Mouse (Mus musculus) embryonic facial prominence, embryonic 13.5 days (tissue): Measurements from ENCODE around the gene Prkch. TPM values are rescaled to one million over a fixed set of nuclear protein-coding genes. Genes with fewer than 3 reads are reported as not detected.

Source experiments
- ATAC-seq: fragments of 200-750 bp; cut with Nextera tagmentation; 2 replicates; pipeline ENCODE4 v1.8.0; 2017; ENCODE audit warnings: low read depth; ENCODE audit not compliant: insufficient number of reproducible peaks, insufficient read depth, low FRiP score, low TSS enrichment
- H3K27ac ChIP-seq: fragments of 300-500 bp; sonication (generic); 2 replicates; pipeline ENCODE4 v1.5.1; 2015; ENCODE audit warnings: moderate library complexity, mild to moderate bottlenecking, inconsistent platforms
- H3K27me3 ChIP-seq: fragments of 300-500 bp; sonication (generic); 2 replicates; pipeline ENCODE4 v1.6.1; 2015; ENCODE audit warnings: mild to moderate bottlenecking, inconsistent platforms
- H3K36me3 ChIP-seq: fragments of 300-500 bp; sonication (generic); 2 replicates; pipeline ENCODE4 v1.6.1; 2015; ENCODE audit warnings: mild to moderate bottlenecking, inconsistent platforms
- H3K4me1 ChIP-seq: fragments of 300-500 bp; sonication (generic); 2 replicates; pipeline ENCODE4 v1.6.1; 2015; ENCODE audit warnings: inconsistent platforms
- H3K4me2 ChIP-seq: fragments of 300-500 bp; sonication (generic); 2 replicates; pipeline ENCODE4 v1.6.1; 2015; ENCODE audit warnings: moderate library complexity, mild to moderate bottlenecking, inconsistent platforms
- H3K4me3 ChIP-seq: fragments of 300-500 bp; sonication (generic); 2 replicates; pipeline ENCODE4 v1.5.1; 2015; ENCODE audit warnings: mild to moderate bottlenecking, inconsistent platforms
- H3K9ac ChIP-seq: fragments of 300-500 bp; sonication (generic); 2 replicates; pipeline ENCODE4 v1.6.1; 2015; ENCODE audit warnings: mild to moderate bottlenecking, inconsistent platforms
- H3K9me3 ChIP-seq: fragments of 300-500 bp; sonication (generic); 2 replicates; pipeline ENCODE4 v1.6.1; 2016; ENCODE audit warnings: inconsistent platforms
- WGBS: fragments of 180-500 bp; shearing (Covaris S2); methylation state at CpG from one replicate; pipeline ENCODE4 v1.1.7; 2015; ENCODE audit warnings: mixed read lengths; 5-methylcytosine and 5-hydroxymethylcytosine counted together
- polyA plus RNA-seq: library from polyadenylated mRNA; unstranded; fragments of >200 nt; fragmentation: Nextera tagmentation; extraction: Ambion mirVana; gene quantifications from 2 replicates; pipeline ENCODE4 v1.2.1, GENCODE M21; 2015

The Prkch gene
- polyA plus RNA-seq, 1 experiment from 2014 or later: 13.3 TPM

GRCm38 (mm10) chr12:73583813-73584609, 585 bp upstream of the Prkch start:
- Histone ChIP-seq H3K27me3 (peaks cover 20% of the 10 kb centered on the region), H3K4me2 (peak overlapping the region; percentile 90), H3K9ac (peak overlapping the region; percentile 86), H3K27ac (peak overlapping the region; percentile 80), H3K4me3 (peak overlapping the region; percentile 79), H3K9me3 (no peaks in the 10 kb centered on the region), H3K4me1 (peaks cover 17% of the 10 kb centered on the region), H3K36me3 (no peaks in the 10 kb centered on the region)
- peak; percentile 17 for ATAC-seq
- 5% methylated on average over 33 of the region's 33 CpGs for WGBS

GRCm38 (mm10) chr12:73585241-73585801, 725 bp downstream of the Prkch start:
- H3K4me2 ChIP-seq: peak overlapping the region; percentile 90
- peaks cover 17% of the 10 kb centered on the region for H3K4me1 ChIP-seq
- H3K27me3 ChIP-seq: peaks cover 20% of the 10 kb centered on the region
- under 1% methylated on average over 33 of the region's 33 CpGs for WGBS
- peak overlapping the region; percentile 86 for H3K9ac ChIP-seq
- peak overlapping the region; percentile 80 for H3K27ac ChIP-seq
- H3K36me3 ChIP-seq: no peaks in the 10 kb centered on the region
- H3K4me3 ChIP-seq: peak overlapping the region; percentile 79
- H3K9me3 ChIP-seq: no peaks in the 10 kb centered on the region
- 0 out of 2 replicates have a peak, but pooled peaks have one; percentile 23 for ATAC-seq

GRCm38 (mm10) chr12:73585850-73586249, 1.3 kb downstream of the Prkch start:
- peak; percentile 8; the same call in 1 of the 2 replicates for ATAC-seq
- H3K9me3 ChIP-seq: no peaks in the 10 kb centered on the region
- WGBS: 4% methylated on average over 7 of the region's 7 CpGs
- H3K4me2 ChIP-seq: peak overlapping the region; percentile 90
- H3K4me3 ChIP-seq: peak overlapping the region; percentile 79
- no peak overlapping the region for H3K27ac ChIP-seq
- H3K9ac ChIP-seq: peak overlapping the region; percentile 86
- no peaks in the 10 kb centered on the region for H3K36me3 ChIP-seq
- peaks cover 20% of the 10 kb centered on the region for H3K27me3 ChIP-seq
- peaks cover 17% of the 10 kb centered on the region for H3K4me1 ChIP-seq

GRCm38 (mm10) chr12:73587262-73587661, 2.7 kb downstream of the Prkch start:
- no peak overlapping the region for H3K4me3 ChIP-seq
- H3K36me3 ChIP-seq: no peaks in the 10 kb centered on the region
- peak overlapping the region; percentile 24 for H3K4me2 ChIP-seq
- peaks cover 20% of the 10 kb centered on the region for H3K27me3 ChIP-seq
- no peak overlapping the region for H3K27ac ChIP-seq
- no peak for ATAC-seq
- H3K9me3 ChIP-seq: no peaks in the 10 kb centered on the region
- H3K4me1 ChIP-seq: peaks cover 17% of the 10 kb centered on the region
- H3K9ac ChIP-seq: no peak overlapping the region
- 62% methylated on average over 3 of the region's 3 CpGs for WGBS

- Histone ChIP-seq H3K27ac (no peak overlapping the region), H3K4me3 (no peak overlapping the region), H3K9ac (no peak overlapping the region), H3K27me3 (peaks cover 12% of the 10 kb centered on the region), H3K9me3 (no peaks in the 10 kb centered on the region), H3K4me1 (peaks cover 6% of the 10 kb centered on the region), H3K4me2 (no peak overlapping the region), H3K36me3 (no peaks in the 10 kb centered on the region)
- WGBS: 86% methylated on average over 15 of the region's 15 CpGs
- ATAC-seq: no peak
Measured at GRCm38 (mm10) chr12:73590627-73591276, 6.2 kb downstream of the Prkch start.

GRCm38 (mm10) chr12:73591625-73592024, 7.0 kb downstream of the Prkch start:
- no peak overlapping the region for H3K4me3 ChIP-seq
- ATAC-seq: no peak
- no peak overlapping the region for H3K4me2 ChIP-seq
- H3K36me3 ChIP-seq: no peaks in the 10 kb centered on the region
- no peak overlapping the region for H3K9ac ChIP-seq
- no peaks in the 10 kb centered on the region for H3K9me3 ChIP-seq
- H3K4me1 ChIP-seq: peaks cover 2% of the 10 kb centered on the region; the same call in 1 of the 2 replicates
- 73% methylated on average over 7 of the region's 11 CpGs for WGBS
- no peak overlapping the region for H3K27ac ChIP-seq
- peaks cover 5% of the 10 kb centered on the region for H3K27me3 ChIP-seq

GRCm38 (mm10) chr12:73593021-73593798, 8.6 kb downstream of the Prkch start:
- Histone ChIP-seq H3K4me1 (peaks cover 8% of the 10 kb centered on the region), H3K9ac (no peak overlapping the region), H3K27me3 (no peaks in the 10 kb centered on the region), H3K9me3 (no peaks in the 10 kb centered on the region), H3K36me3 (no peaks in the 10 kb centered on the region), H3K4me2 (no peak overlapping the region), H3K4me3 (no peak overlapping the region), H3K27ac (no peak overlapping the region)
- 82% methylated on average over 12 of the region's 12 CpGs for WGBS
- ATAC-seq: no peak

- Histone ChIP-seq H3K9me3 (no peaks in the 10 kb centered on the region), H3K4me2 (no peak overlapping the region), H3K36me3 (no peaks in the 10 kb centered on the region), H3K27ac (no peak overlapping the region), H3K27me3 (no peaks in the 10 kb centered on the region), H3K4me3 (no peak overlapping the region), H3K4me1 (peaks cover 13% of the 10 kb centered on the region), H3K9ac (no peak overlapping the region)
- 90% methylated on average over 9 of the region's 9 CpGs for WGBS
- ATAC-seq: no peak
Measured at GRCm38 (mm10) chr12:73594177-73594745, 9.7 kb downstream of the Prkch start.

- H3K4me2 ChIP-seq: no peak overlapping the region
- no peak overlapping the region for H3K27ac ChIP-seq
- ATAC-seq: no peak
- peaks cover 13% of the 10 kb centered on the region for H3K4me1 ChIP-seq
- WGBS: 75% methylated on average over 8 of the region's 8 CpGs
- H3K4me3 ChIP-seq: no peak overlapping the region
- H3K9me3 ChIP-seq: no peaks in the 10 kb centered on the region
- H3K27me3 ChIP-seq: no peaks in the 10 kb centered on the region
- no peak overlapping the region for H3K9ac ChIP-seq
- no peaks in the 10 kb centered on the region for H3K36me3 ChIP-seq
Measured at GRCm38 (mm10) chr12:73595226-73595625, 10.6 kb downstream of the Prkch start.

- Histone ChIP-seq H3K9me3 (no peaks in the 10 kb centered on the region), H3K27me3 (no peaks in the 10 kb centered on the region), H3K4me1 (peaks cover 13% of the 10 kb centered on the region), H3K4me3 (no peak overlapping the region), H3K4me2 (no peak overlapping the region), H3K36me3 (no peaks in the 10 kb centered on the region), H3K9ac (no peak overlapping the region), H3K27ac (peak overlapping the region; percentile 16; the same call in 1 of the 2 replicates)
- 47% methylated on average over 6 of the region's 6 CpGs for WGBS
- ATAC-seq: no peak
Measured at GRCm38 (mm10) chr12:73598241-73598640, 13.6 kb downstream of the Prkch start.

GRCm38 (mm10) chr12:73600457-73600856, 15.9 kb downstream of the Prkch start:
- WGBS: 80% methylated on average over 4 of the region's 4 CpGs
- H3K4me3 ChIP-seq: no peak overlapping the region
- no peak overlapping the region for H3K27ac ChIP-seq
- no peak overlapping the region for H3K4me2 ChIP-seq
- H3K9ac ChIP-seq: no peak overlapping the region
- peaks cover 13% of the 10 kb centered on the region for H3K4me1 ChIP-seq
- H3K27me3 ChIP-seq: no peaks in the 10 kb centered on the region
- no peaks in the 10 kb centered on the region for H3K9me3 ChIP-seq
- H3K36me3 ChIP-seq: no peaks in the 10 kb centered on the region
- no peak for ATAC-seq
